8 mouse cellular contexts compared by ENCODE assay signal in the genomic region with DNA sequence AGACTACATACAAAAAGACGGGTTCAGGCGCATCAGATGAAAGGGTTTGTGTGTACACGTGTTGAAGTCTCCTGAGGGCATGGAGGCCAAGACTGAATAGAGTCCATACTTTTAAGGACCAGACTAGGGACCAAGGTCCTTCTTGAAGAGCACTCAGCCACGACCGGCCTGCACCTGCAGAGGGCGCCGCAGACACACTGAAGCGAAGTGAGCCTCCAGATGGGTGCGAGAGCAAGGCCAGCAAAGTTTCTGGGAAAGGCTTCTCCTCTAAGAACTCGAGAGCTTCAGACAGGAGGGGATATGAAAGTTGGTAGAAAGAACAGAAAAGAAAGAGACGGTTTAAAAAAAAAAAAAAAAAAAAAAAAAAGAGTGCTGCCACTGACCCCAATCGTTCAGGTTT. TPM values are rescaled to one million over a fixed set of nuclear protein-coding genes. Genes with fewer than 3 reads are reported as not detected.
A peak's percentile ranks its signal among the peaks of the same experiment; 100 is the strongest.
DNase-seq lines count a peak whose midpoint lies in the region; ATAC-seq and TF ChIP-seq lines count a peak whose summit lies in the region.

No protein-coding gene starts in this region.

- peak; percentile 73 to 75 for DNase-seq in layer of hippocampus, postnatal 10 days (ENCODE audit: low spot score in 2 of 2)
- DNase-seq in layer of hippocampus, adult 9-11 months: no peak
- DNase-seq in adrenal gland, adult 18-20 months (ENCODE audit: low spot score in 2 of 2): peak; percentile 47 to 65
- peak; percentile 87 for DNase-seq in forebrain, embryonic 11.5 days (ENCODE audit: low spot score)
- DNase-seq in intestine, embryonic 14.5 days (ENCODE audit: low spot score): peak; percentile 72
- DNase-seq in liver, embryonic 14.5 days (ENCODE audit: low read depth in 3 of 3, low spot score in 3 of 3): no peak
- peak; percentile 82 for DNase-seq in neural tube, embryonic 11.5 days (ENCODE audit: low spot score)
- no peak for DNase-seq in yolk sac, embryonic 10.5 days (ENCODE audit: low spot score)

- TF ChIP-seq CTCF in liver, embryonic 14.5 days (IDR thresholded peaks at IDR 0.05; ENCODE audit: low read depth): peak; percentile 73

- peaks cover 18% of the 10 kb centered on the region for H3K4me1 ChIP-seq in forebrain, embryonic 11.5 days (replicated peaks; ENCODE audit: control insufficient read depth, insufficient read depth, low read length)
- H3K4me1 ChIP-seq in intestine, embryonic 14.5 days (replicated peaks; ENCODE audit: control insufficient read depth, insufficient read depth, low read length): peaks cover 12% of the 10 kb centered on the region
- H3K4me1 ChIP-seq in liver, embryonic 14.5 days (replicated peaks; ENCODE audit: control insufficient read depth in 2 of 2, insufficient read depth in 2 of 2, low read length in 1 of 2): no peaks in the 10 kb centered on the region
- H3K4me1 ChIP-seq in neural tube, embryonic 11.5 days (ENCODE audit: control insufficient read depth, insufficient read depth, low read length): peaks cover 23% of the 10 kb centered on the region

- H3K36me3 ChIP-seq in forebrain, embryonic 11.5 days (ENCODE audit: control insufficient read depth, insufficient read depth, low read length): no peaks in the 10 kb centered on the region
- no peaks in the 10 kb centered on the region for H3K36me3 ChIP-seq in intestine, embryonic 14.5 days (ENCODE audit: control insufficient read depth, insufficient read depth, low read length)
- no peaks in the 10 kb centered on the region for H3K36me3 ChIP-seq in liver, embryonic 14.5 days (replicated peaks; ENCODE audit: control insufficient read depth, insufficient read depth, low read depth)
- H3K36me3 ChIP-seq in neural tube, embryonic 11.5 days (ENCODE audit: control insufficient read depth, insufficient read depth, low read length): no peaks in the 10 kb centered on the region

- under 1% methylated on average over 12 of the region's 12 CpGs for WGBS in forebrain, embryonic 11.5 days
- 2% methylated on average over 12 of the region's 12 CpGs for WGBS in intestine, embryonic 14.5 days
- 2% methylated on average over 12 of the region's 12 CpGs for WGBS in liver, embryonic 14.5 days (ENCODE audit: insufficient replicate concordance)
- under 1% methylated on average over 12 of the region's 12 CpGs for WGBS in neural tube, embryonic 11.5 days

- no peak overlapping the region for H3K27ac ChIP-seq in forebrain, embryonic 11.5 days (ENCODE audit: low read depth, low read length)
- no peak overlapping the region for H3K27ac ChIP-seq in intestine, embryonic 14.5 days (ENCODE audit: low read depth)
- H3K27ac ChIP-seq in liver, embryonic 14.5 days: no peak overlapping the region
- H3K27ac ChIP-seq in neural tube, embryonic 11.5 days (ENCODE audit: low read depth, low read length): no peak overlapping the region

- peak overlapping the region; percentile 62 for H3K4me3 ChIP-seq in forebrain, embryonic 11.5 days (ENCODE audit: low read depth, low read length)
- no peak overlapping the region for H3K4me3 ChIP-seq in intestine, embryonic 14.5 days (ENCODE audit: low read depth, low read length)
- H3K4me3 ChIP-seq in liver, embryonic 14.5 days (ENCODE audit: insufficient read depth in 1 of 2, low read depth in 2 of 2, low read length in 2 of 2): no peak overlapping the region
- H3K4me3 ChIP-seq in neural tube, embryonic 11.5 days (ENCODE audit: low read depth, low read length): peak overlapping the region; percentile 53

- no peaks in the 10 kb centered on the region for H3K9me3 ChIP-seq in forebrain, embryonic 11.5 days (ENCODE audit: control insufficient read depth, low read length)
- H3K9me3 ChIP-seq in intestine, embryonic 14.5 days (ENCODE audit: control insufficient read depth, low read length): no peaks in the 10 kb centered on the region
- H3K9me3 ChIP-seq in liver, embryonic 14.5 days (ENCODE audit: control insufficient read depth, low read length): no peaks in the 10 kb centered on the region
- no peaks in the 10 kb centered on the region for H3K9me3 ChIP-seq in neural tube, embryonic 11.5 days (ENCODE audit: control insufficient read depth, low read length)

- 0 out of 2 replicates have a peak, but pooled peaks have one; percentile 22 for ATAC-seq in forebrain, embryonic 11.5 days (replicated peaks; ENCODE audit: low FRiP score)
- ATAC-seq in intestine, embryonic 14.5 days (replicated peaks; ENCODE audit: low FRiP score, low TSS enrichment, low read depth): no peak
- ATAC-seq in liver, embryonic 14.5 days (ENCODE audit: insufficient read depth): no peak
- no peak for ATAC-seq in neural tube, embryonic 11.5 days (ENCODE audit: insufficient read depth, low FRiP score, low TSS enrichment)

- TF ChIP-seq EP300 in liver, embryonic 14.5 days (IDR thresholded peaks at IDR 0.05; ENCODE audit: low read depth): no peak

- H3K9ac ChIP-seq in forebrain, embryonic 11.5 days (ENCODE audit: low read length): no peak overlapping the region
- no peak overlapping the region for H3K9ac ChIP-seq in intestine, embryonic 14.5 days (ENCODE audit: low read length)
- no peak overlapping the region for H3K9ac ChIP-seq in liver, embryonic 14.5 days (replicated peaks)
- H3K9ac ChIP-seq in neural tube, embryonic 11.5 days (ENCODE audit: low read length): no peak overlapping the region

- no peaks in the 10 kb centered on the region; the same call in 1 of the 2 replicates for H3K27me3 ChIP-seq in forebrain, embryonic 11.5 days (ENCODE audit: control insufficient read depth, insufficient read depth, low read length)
- peaks cover 48% of the 10 kb centered on the region for H3K27me3 ChIP-seq in intestine, embryonic 14.5 days (replicated peaks; ENCODE audit: control insufficient read depth, insufficient read depth, low read length)
- peaks cover 54% of the 10 kb centered on the region for H3K27me3 ChIP-seq in liver, embryonic 14.5 days (ENCODE audit: control insufficient read depth, insufficient read depth, low read length)
- H3K27me3 ChIP-seq in neural tube, embryonic 11.5 days (ENCODE audit: control insufficient read depth, insufficient read depth, low read length): peaks cover 18% of the 10 kb centered on the region

- H3K4me2 ChIP-seq in forebrain, embryonic 11.5 days (ENCODE audit: low read depth, low read length, severe bottlenecking): peak overlapping the region; percentile 99
- H3K4me2 ChIP-seq in intestine, embryonic 14.5 days (ENCODE audit: low read length): peak overlapping the region; percentile 93
- H3K4me2 ChIP-seq in liver, embryonic 14.5 days (ENCODE audit: low read depth): no peak overlapping the region; the same call in 1 of the 2 replicates
- H3K4me2 ChIP-seq in neural tube, embryonic 11.5 days (ENCODE audit: low read depth): peak overlapping the region; percentile 88

RNA-seq across cellular contexts. Expression of a gene that starts 0.6 kb away (rescaled TPM):
- 10 to 100 TPM; 14.5 to 15.8 TPM for total RNA-seq in layer of hippocampus, postnatal 10 days (2021)
- total RNA-seq in adrenal gland, adult 18-20 months (2021): not detected
- polyA plus RNA-seq in forebrain, embryonic 11.5 days (2014; fragmentation: Nextera tagmentation; extraction: Ambion mirVana): 17.2 and 19.8 TPM in 2 replicates
- polyA plus RNA-seq in intestine, embryonic 14.5 days (2014; fragmentation: Nextera tagmentation; extraction: Ambion mirVana): 0.60 and 0.79 TPM in 2 replicates
- polyA plus RNA-seq in liver, embryonic 14.5 days (2012; rRNA removed): 0.03 and 0.04 TPM in 2 replicates
- polyA plus RNA-seq in liver, embryonic 14.5 days (2014; fragmentation: Nextera tagmentation; extraction: Ambion mirVana): 0.05 TPM in 1 of 2 replicates, not detected in the other
- 14.4 and 16.5 TPM in 2 replicates for polyA plus RNA-seq in neural tube, embryonic 11.5 days (2014; fragmentation: Nextera tagmentation; extraction: Ambion mirVana)

RNA-seq across cellular contexts. Expression of a gene that starts 1.5 kb away (rescaled TPM):
- 1 to 10 TPM; 5.0 TPM for total RNA-seq in layer of hippocampus, postnatal 10 days (2021)
- total RNA-seq in adrenal gland, adult 18-20 months (2021): not detected
- 3.6 and 4.7 TPM in 2 replicates for polyA plus RNA-seq in forebrain, embryonic 11.5 days (2014; fragmentation: Nextera tagmentation; extraction: Ambion mirVana)
- not detected in 2 replicates for polyA plus RNA-seq in intestine, embryonic 14.5 days (2014; fragmentation: Nextera tagmentation; extraction: Ambion mirVana)
- polyA plus RNA-seq in liver, embryonic 14.5 days (2012; rRNA removed): not detected in 2 replicates
- not detected in 2 replicates for polyA plus RNA-seq in liver, embryonic 14.5 days (2014; fragmentation: Nextera tagmentation; extraction: Ambion mirVana)
- 2.1 and 2.3 TPM in 2 replicates for polyA plus RNA-seq in neural tube, embryonic 11.5 days (2014; fragmentation: Nextera tagmentation; extraction: Ambion mirVana)

RNA-seq across cellular contexts. Expression of a gene that starts 30.9 kb away (rescaled TPM):
- total RNA-seq in layer of hippocampus, postnatal 10 days (2021): 1 to 10 TPM; 9.4 to 9.5 TPM
- 10 to 100 TPM; 13.7 to 13.9 TPM for total RNA-seq in adrenal gland, adult 18-20 months (2021)
- 303 and 309 TPM in 2 replicates for polyA plus RNA-seq in forebrain, embryonic 11.5 days (2014; fragmentation: Nextera tagmentation; extraction: Ambion mirVana)
- polyA plus RNA-seq in intestine, embryonic 14.5 days (2014; fragmentation: Nextera tagmentation; extraction: Ambion mirVana): 286 and 317 TPM in 2 replicates
- 38.1 and 119 TPM in 2 replicates for polyA plus RNA-seq in liver, embryonic 14.5 days (2012; rRNA removed)
- 252 and 265 TPM in 2 replicates for polyA plus RNA-seq in liver, embryonic 14.5 days (2014; fragmentation: Nextera tagmentation; extraction: Ambion mirVana)
- 247 and 248 TPM in 2 replicates for polyA plus RNA-seq in neural tube, embryonic 11.5 days (2014; fragmentation: Nextera tagmentation; extraction: Ambion mirVana)

RNA-seq across cellular contexts. Expression of a gene that starts 50.6 kb away (rescaled TPM):
- 10 to 100 TPM; 69.7 to 95.5 TPM for total RNA-seq in layer of hippocampus, postnatal 10 days (2021)
- 100 to 1,000 TPM; 527 to 755 TPM for total RNA-seq in adrenal gland, adult 18-20 months (2021)
- 93.1 and 97.4 TPM in 2 replicates for polyA plus RNA-seq in forebrain, embryonic 11.5 days (2014; fragmentation: Nextera tagmentation; extraction: Ambion mirVana)
- polyA plus RNA-seq in intestine, embryonic 14.5 days (2014; fragmentation: Nextera tagmentation; extraction: Ambion mirVana): 125 and 133 TPM in 2 replicates
- polyA plus RNA-seq in liver, embryonic 14.5 days (2012; rRNA removed): 28.3 and 40.0 TPM in 2 replicates
- 73.9 and 84.9 TPM in 2 replicates for polyA plus RNA-seq in liver, embryonic 14.5 days (2014; fragmentation: Nextera tagmentation; extraction: Ambion mirVana)
- 93.0 and 102 TPM in 2 replicates for polyA plus RNA-seq in neural tube, embryonic 11.5 days (2014; fragmentation: Nextera tagmentation; extraction: Ambion mirVana)

RNA-seq across cellular contexts. Expression of a gene that starts 50.7 kb away (rescaled TPM):
- 10 to 100 TPM; 68.6 to 75.7 TPM for total RNA-seq in layer of hippocampus, postnatal 10 days (2021)
- total RNA-seq in adrenal gland, adult 18-20 months (2021): 1,000 to 10,000 TPM in 1 of 2 experiments, 100 to 1,000 TPM in 1; 969 to 1,652 TPM
- polyA plus RNA-seq in forebrain, embryonic 11.5 days (2014; fragmentation: Nextera tagmentation; extraction: Ambion mirVana): 105 and 108 TPM in 2 replicates
- polyA plus RNA-seq in intestine, embryonic 14.5 days (2014; fragmentation: Nextera tagmentation; extraction: Ambion mirVana): 166 and 169 TPM in 2 replicates
- polyA plus RNA-seq in liver, embryonic 14.5 days (2012; rRNA removed): 42.0 and 60.7 TPM in 2 replicates
- polyA plus RNA-seq in liver, embryonic 14.5 days (2014; fragmentation: Nextera tagmentation; extraction: Ambion mirVana): 123 and 126 TPM in 2 replicates
- polyA plus RNA-seq in neural tube, embryonic 11.5 days (2014; fragmentation: Nextera tagmentation; extraction: Ambion mirVana): 108 and 112 TPM in 2 replicates

Comparison
In these comparisons a context has a peak if more than half of its experiments do, and no peak if none do; other contexts are left out.
1. DNase-seq: peak in layer of hippocampus, postnatal 10 days (2 of 2), adrenal gland, adult 18-20 months (2 of 2), forebrain, embryonic 11.5 days (single experiment), intestine, embryonic 14.5 days (single experiment) and neural tube, embryonic 11.5 days (single experiment); none in layer of hippocampus, adult 9-11 months (single experiment), liver, embryonic 14.5 days (0 of 3) and yolk sac, embryonic 10.5 days (single experiment).
2. H3K4me3 ChIP-seq: peak in forebrain, embryonic 11.5 days (single experiment) and neural tube, embryonic 11.5 days (single experiment); none in intestine, embryonic 14.5 days (single experiment) and liver, embryonic 14.5 days (0 of 2).